Mouse (Mus musculus): Measurements from ENCODE around the gene Smim10l1. TPM values are rescaled to one million over a fixed set of nuclear protein-coding genes. Genes with fewer than 3 reads are reported as not detected.
A peak's percentile ranks its signal among the peaks of the same experiment; 100 is the strongest.

Gene Smim10l1
- polyA plus RNA-seq (2014; fragmentation: Nextera tagmentation; extraction: Ambion mirVana) = 56.5 and 61.2 TPM in 2 replicates

- Histone ChIP-seq H3K27me3 (ENCODE audit: control insufficient read depth, insufficient read depth, low read length) (no peaks in the 10 kb centered on the region), H3K4me3 (ENCODE audit: low read depth, low read length) (peak within 1 kb of the TSS; percentile 91), H3K27ac (ENCODE audit: low read depth, low read length) (peak within 1 kb of the TSS; percentile 97), H3K4me1 (ENCODE audit: control insufficient read depth, insufficient read depth, low read length) (no peaks in the 10 kb centered on the region), H3K9me3 (replicated peaks; ENCODE audit: control insufficient read depth, low read length) (no peaks in the 10 kb centered on the region), H3K9ac (ENCODE audit: low read depth, low read length) (peak within 1 kb of the TSS; percentile 98), H3K4me2 (peak within 1 kb of the TSS; percentile 72), H3K36me3 (ENCODE audit: control insufficient read depth, insufficient read depth, low read length) (no peaks in the 10 kb centered on the region)
- no peak; the same call in 1 of the 2 replicates for ATAC-seq (replicated peaks; ENCODE audit: insufficient number of reproducible peaks, low FRiP score, low TSS enrichment)
These were observed at the start of gene Smim10l1 for GRCm38 (mm10) chr6:133104609-133104921. Gene Smim10l1, plus strand, starts transcription at chr6:133104909.

GRCm38 (mm10) chr6:133055716-133056115 is 49.0 kb upstream of the Smim10l1 start, which contains the start of gene Tas2r140:
Gene Tas2r140, minus strand, starts transcription at chr6:133055816.
- H3K4me2 ChIP-seq = no peak within 1 kb of the TSS
- H3K9me3 ChIP-seq (replicated peaks; ENCODE audit: control insufficient read depth, low read length) = no peaks in the 10 kb centered on the region
- ATAC-seq (replicated peaks; ENCODE audit: insufficient number of reproducible peaks, low FRiP score, low TSS enrichment) = no peak
- H3K36me3 ChIP-seq (ENCODE audit: control insufficient read depth, insufficient read depth, low read length) = no peaks in the 10 kb centered on the region
- H3K4me1 ChIP-seq (ENCODE audit: control insufficient read depth, insufficient read depth, low read length) = no peaks in the 10 kb centered on the region
- H3K9ac ChIP-seq (ENCODE audit: low read depth, low read length) = no peak within 1 kb of the TSS
- no peak within 1 kb of the TSS for H3K4me3 ChIP-seq (ENCODE audit: low read depth, low read length)
- no peak within 1 kb of the TSS for H3K27ac ChIP-seq (ENCODE audit: low read depth, low read length)
- H3K27me3 ChIP-seq (ENCODE audit: control insufficient read depth, insufficient read depth, low read length) = no peaks in the 10 kb centered on the region

- Histone ChIP-seq H3K9ac (ENCODE audit: low read depth, low read length) (no peak overlapping the region), H3K9me3 (replicated peaks; ENCODE audit: control insufficient read depth, low read length) (no peaks in the 10 kb centered on the region), H3K4me1 (ENCODE audit: control insufficient read depth, insufficient read depth, low read length) (no peaks in the 10 kb centered on the region), H3K36me3 (ENCODE audit: control insufficient read depth, insufficient read depth, low read length) (no peaks in the 10 kb centered on the region), H3K4me3 (ENCODE audit: low read depth, low read length) (no peak overlapping the region), H3K27ac (ENCODE audit: low read depth, low read length) (no peak overlapping the region), H3K27me3 (ENCODE audit: control insufficient read depth, insufficient read depth, low read length) (no peaks in the 10 kb centered on the region), H3K4me2 (no peak overlapping the region)
- no peak for ATAC-seq (replicated peaks; ENCODE audit: insufficient number of reproducible peaks, low FRiP score, low TSS enrichment)
- 83% methylated on average over 8 of the region's 8 CpGs for WGBS (ENCODE audit: insufficient replicate concordance)
These were observed 12.5 kb upstream of the Smim10l1 start for GRCm38 (mm10) chr6:133092226-133092625.

- 43% methylated on average over 1 of the region's 1 CpGs for WGBS (ENCODE audit: insufficient replicate concordance)
- Histone ChIP-seq H3K36me3 (ENCODE audit: control insufficient read depth, insufficient read depth, low read length) (no peaks in the 10 kb centered on the region), H3K9ac (ENCODE audit: low read depth, low read length) (no peak overlapping the region), H3K27ac (ENCODE audit: low read depth, low read length) (no peak overlapping the region), H3K9me3 (replicated peaks; ENCODE audit: control insufficient read depth, low read length) (no peaks in the 10 kb centered on the region), H3K4me3 (ENCODE audit: low read depth, low read length) (no peak overlapping the region), H3K27me3 (ENCODE audit: control insufficient read depth, insufficient read depth, low read length) (no peaks in the 10 kb centered on the region), H3K4me1 (ENCODE audit: control insufficient read depth, insufficient read depth, low read length) (no peaks in the 10 kb centered on the region), H3K4me2 (no peak overlapping the region)
- ATAC-seq (replicated peaks; ENCODE audit: insufficient number of reproducible peaks, low FRiP score, low TSS enrichment) = no peak
These were observed 2.3 kb upstream of the Smim10l1 start for GRCm38 (mm10) chr6:133102430-133102829.

GRCm38 (mm10) chr6:133104922-133105859 is 482 bp downstream of the Smim10l1 start:
- H3K4me3 ChIP-seq (ENCODE audit: low read depth, low read length) = peak overlapping the region; percentile 91
- WGBS (ENCODE audit: insufficient replicate concordance) = 1% methylated on average over 61 of the region's 62 CpGs

More at GRCm38 (mm10) chr6:133104922-133105859, 482 bp downstream of the Smim10l1 start:
- Histone ChIP-seq H3K36me3 (ENCODE audit: control insufficient read depth, insufficient read depth, low read length) (no peaks in the 10 kb centered on the region), H3K27ac (ENCODE audit: low read depth, low read length) (peak overlapping the region; percentile 97), H3K4me1 (ENCODE audit: control insufficient read depth, insufficient read depth, low read length) (no peaks in the 10 kb centered on the region), H3K4me2 (peak overlapping the region; percentile 72), H3K9me3 (replicated peaks; ENCODE audit: control insufficient read depth, low read length) (no peaks in the 10 kb centered on the region), H3K27me3 (ENCODE audit: control insufficient read depth, insufficient read depth, low read length) (no peaks in the 10 kb centered on the region), H3K9ac (ENCODE audit: low read depth, low read length) (peak overlapping the region; percentile 98)
- ATAC-seq (replicated peaks; ENCODE audit: insufficient number of reproducible peaks, low FRiP score, low TSS enrichment) = peak; percentile 92

Other genes with a start within 250 kb of the Smim10l1 start
- not detected in 2 replicates for gene Tas2r116, start 249.5 kb upstream of the Smim10l1 start, polyA plus RNA-seq (2014; fragmentation: Nextera tagmentation; extraction: Ambion mirVana)
- gene Tas2r110, start 236.9 kb upstream of the Smim10l1 start, polyA plus RNA-seq (2014; fragmentation: Nextera tagmentation; extraction: Ambion mirVana) = not detected in 2 replicates
- gene Tas2r113, start 211.9 kb upstream of the Smim10l1 start, polyA plus RNA-seq (2014; fragmentation: Nextera tagmentation; extraction: Ambion mirVana) = not detected in 2 replicates
- gene Tas2r125, start 195.3 kb upstream of the Smim10l1 start, polyA plus RNA-seq (2014; fragmentation: Nextera tagmentation; extraction: Ambion mirVana) = not detected in 2 replicates
- not detected in 2 replicates for gene Tas2r129, start 153.8 kb upstream of the Smim10l1 start, polyA plus RNA-seq (2014; fragmentation: Nextera tagmentation; extraction: Ambion mirVana)
- gene Tas2r131, start 147.0 kb upstream of the Smim10l1 start, polyA plus RNA-seq (2014; fragmentation: Nextera tagmentation; extraction: Ambion mirVana) = not detected in 2 replicates
- not detected in 2 replicates for gene Tas2r109, start 123.9 kb upstream of the Smim10l1 start, polyA plus RNA-seq (2014; fragmentation: Nextera tagmentation; extraction: Ambion mirVana)
- gene Tas2r103, start 67.8 kb upstream of the Smim10l1 start, polyA plus RNA-seq (2014; fragmentation: Nextera tagmentation; extraction: Ambion mirVana) = not detected in 2 replicates
- gene Tas2r140, start 49.1 kb upstream of the Smim10l1 start, polyA plus RNA-seq (2014; fragmentation: Nextera tagmentation; extraction: Ambion mirVana) = not detected in 2 replicates
- gene 5530400C23Rik, start 187.3 kb downstream of the Smim10l1 start, polyA plus RNA-seq (2014; fragmentation: Nextera tagmentation; extraction: Ambion mirVana) = not detected in 2 replicates

All from heart, embryonic 11.5 days (tissue).